Mouse (Mus musculus) right cerebral cortex, postnatal 4 days (tissue): Measurements from ENCODE around the gene Ralgps2.

Source experiments
- DNase-seq: peaks from one replicate; pipeline ENCODE4 v3.0.0-alpha.2; 2022

The Ralgps2 gene

GRCm38 (mm10) chr1:156901689-156902088 is 37.7 kb downstream of the Ralgps2 start:
- DNase-seq: no peak

GRCm38 (mm10) chr1:156891561-156891960 is 47.9 kb downstream of the Ralgps2 start:
- DNase-seq: no peak

GRCm38 (mm10) chr1:156888830-156889229 is 50.6 kb downstream of the Ralgps2 start:
- no peak for DNase-seq

- DNase-seq: no peak
These were observed 53.5 kb downstream of the Ralgps2 start for GRCm38 (mm10) chr1:156885879-156886278.

GRCm38 (mm10) chr1:156884782-156885181 is 54.6 kb downstream of the Ralgps2 start:
- no peak for DNase-seq

- no peak for DNase-seq
These were observed 68.8 kb downstream of the Ralgps2 start for GRCm38 (mm10) chr1:156870616-156871015.

- no peak for DNase-seq
These were observed 69.4 kb downstream of the Ralgps2 start for GRCm38 (mm10) chr1:156870028-156870427.

GRCm38 (mm10) chr1:156864240-156864639 is 75.2 kb downstream of the Ralgps2 start:
- DNase-seq: no peak

GRCm38 (mm10) chr1:156863726-156864125 is 75.7 kb downstream of the Ralgps2 start:
- DNase-seq: no peak

GRCm38 (mm10) chr1:156861475-156862043 is 77.9 kb downstream of the Ralgps2 start:
- no peak for DNase-seq

- no peak for DNase-seq
These were observed 79.2 kb downstream of the Ralgps2 start for GRCm38 (mm10) chr1:156860266-156860665.

- DNase-seq: no peak
These were observed 79.6 kb downstream of the Ralgps2 start for GRCm38 (mm10) chr1:156859711-156860250.

GRCm38 (mm10) chr1:156859156-156859555 is 80.3 kb downstream of the Ralgps2 start:
- no peak for DNase-seq

- no peak for DNase-seq
These were observed 82.8 kb downstream of the Ralgps2 start for GRCm38 (mm10) chr1:156856666-156857065.

- DNase-seq: no peak
These were observed 84.9 kb downstream of the Ralgps2 start for GRCm38 (mm10) chr1:156854558-156854957.

- no peak for DNase-seq
These were observed 86.6 kb downstream of the Ralgps2 start for GRCm38 (mm10) chr1:156852872-156853271.

GRCm38 (mm10) chr1:156852409-156852808 is 87.0 kb downstream of the Ralgps2 start:
- no peak for DNase-seq

GRCm38 (mm10) chr1:156847098-156847497 is 92.3 kb downstream of the Ralgps2 start:
- no peak for DNase-seq

- DNase-seq: no peak
These were observed 97.6 kb downstream of the Ralgps2 start for GRCm38 (mm10) chr1:156841625-156842339.

GRCm38 (mm10) chr1:156838695-156839094 is 100.7 kb downstream of the Ralgps2 start:
- DNase-seq: no peak

- DNase-seq: no peak
These were observed 101.2 kb downstream of the Ralgps2 start, which contains the start of gene Angptl1 for GRCm38 (mm10) chr1:156838177-156838576. Angptl1 (plus strand) TSS chr1:156838562.

- DNase-seq: no peak
These were observed 120.2 kb downstream of the Ralgps2 start for GRCm38 (mm10) chr1:156819236-156819635.

GRCm38 (mm10) chr1:156813485-156813884 is 125.9 kb downstream of the Ralgps2 start:
- DNase-seq: no peak

GRCm38 (mm10) chr1:156812716-156813115 is 126.7 kb downstream of the Ralgps2 start:
- no peak for DNase-seq
